Mouse (Mus musculus) kidney, adult 2 months (tissue): ENCODE measurements around the gene Bcl2l2.

ENCODE experiments used
- CTCF ChIP-seq: fragments of 200-500 bp; conservative IDR thresholded peaks from 2 replicates; pipeline ENCODE4 v1.5.1; 2011; ENCODE audit warnings: low read depth, mild to moderate bottlenecking, control low read depth, low read length, moderate library complexity, mixed read lengths; ENCODE audit not compliant: insufficient read depth, insufficient read length
- POLR2A ChIP-seq: fragments of 200-500 bp; IDR thresholded peaks from one replicate; pipeline ENCODE4 v1.6.1; 2011; ENCODE audit warnings: low read depth, low read length, control low read depth

DNA sequence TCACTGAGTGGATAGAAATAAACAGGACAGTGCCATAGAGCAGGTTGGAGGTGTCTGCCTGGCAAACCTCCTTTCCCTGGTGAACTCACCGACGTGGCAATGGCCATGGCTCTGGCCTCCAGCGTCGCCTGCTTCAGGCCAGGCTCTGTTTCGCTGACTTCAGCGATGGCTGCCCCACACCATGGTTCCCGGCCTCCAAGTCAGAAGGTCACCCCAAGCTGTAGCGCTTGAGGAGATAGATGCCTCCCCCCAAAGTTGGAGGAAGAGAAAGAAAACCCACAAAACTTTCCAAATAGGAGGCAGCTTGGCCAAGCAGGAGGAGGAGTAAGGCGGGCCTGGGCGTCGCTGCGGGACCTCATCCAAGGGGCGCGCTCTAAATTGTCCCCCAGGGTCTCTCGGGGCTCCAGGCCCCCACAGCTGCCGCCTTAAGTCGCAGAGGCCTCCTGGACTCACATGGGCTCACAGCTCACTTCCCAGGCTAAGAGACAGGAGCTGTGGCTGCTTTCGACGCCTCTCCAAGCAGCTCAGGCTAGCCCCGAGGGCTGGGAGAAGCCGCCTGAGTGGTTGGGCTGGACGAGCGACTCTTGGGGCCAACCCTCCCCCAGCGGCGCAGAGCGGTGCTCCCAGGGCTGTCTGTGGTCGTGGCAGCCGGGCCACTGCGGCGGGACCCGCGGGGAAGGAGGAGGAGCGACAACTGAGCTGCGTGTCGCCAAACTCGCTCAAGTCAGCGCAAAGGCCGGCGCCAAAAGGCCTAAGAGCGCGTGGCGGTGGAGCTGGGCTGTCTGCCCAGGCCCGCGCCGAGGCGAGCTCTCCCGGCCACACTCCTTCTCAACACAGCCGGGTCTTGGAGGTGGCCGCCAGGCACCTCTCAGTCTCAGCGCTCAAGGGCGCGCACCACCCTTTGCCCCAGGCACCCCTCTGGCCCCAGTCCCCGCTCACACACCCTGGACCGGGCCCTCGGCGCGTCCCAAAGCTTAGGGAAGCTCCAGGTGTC lies 42.5 kb downstream of the Bcl2l2 start, which contains the start of gene Efs:
- TF ChIP-seq CTCF (no peak), POLR2A (no peak)
